Mouse (Mus musculus) midbrain, embryonic 13.5 days (tissue): Measurements from ENCODE around the gene Ly86. TPM values are rescaled to one million over a fixed set of nuclear protein-coding genes. Genes with fewer than 3 reads are reported as not detected.
A peak's percentile ranks its signal among the peaks of the same experiment; 100 is the strongest.

Experiments used
- ATAC-seq: fragments of 200-750 bp; cut with Nextera tagmentation; 2 replicates; pipeline ENCODE4 v1.8.0; 2017; ENCODE audit warnings: mild to moderate bottlenecking, moderate TSS enrichment, moderate library complexity
- H3K27ac ChIP-seq: fragments of 300-500 bp; sonication (generic); 2 replicates; pipeline ENCODE4 v1.5.1; 2015; ENCODE audit warnings: inconsistent platforms, mild to moderate bottlenecking, moderate library complexity
- H3K27me3 ChIP-seq: fragments of 300-500 bp; sonication (generic); 2 replicates; pipeline ENCODE4 v1.6.1; 2015; ENCODE audit warnings: mild to moderate bottlenecking, inconsistent platforms
- H3K36me3 ChIP-seq: fragments of 300-500 bp; sonication (generic); 2 replicates; pipeline ENCODE4 v1.6.1; 2015; ENCODE audit warnings: mild to moderate bottlenecking, inconsistent platforms
- H3K4me1 ChIP-seq: fragments of 300-500 bp; sonication (generic); replicated peaks from 2 replicates; pipeline ENCODE4 v1.6.1; 2015; ENCODE audit warnings: inconsistent platforms
- H3K4me2 ChIP-seq: fragments of 300-500 bp; sonication (generic); replicated peaks from 2 replicates; pipeline ENCODE4 v1.6.1; 2015; ENCODE audit warnings: moderate library complexity, mild to moderate bottlenecking, inconsistent platforms
- H3K4me3 ChIP-seq: fragments of 300-500 bp; sonication (generic); replicated peaks from 2 replicates; pipeline ENCODE4 v1.5.1; 2015; ENCODE audit warnings: mild to moderate bottlenecking, inconsistent platforms
- H3K9ac ChIP-seq: fragments of 300-500 bp; sonication (generic); replicated peaks from 2 replicates; pipeline ENCODE4 v1.6.1; 2015; ENCODE audit warnings: mild to moderate bottlenecking, inconsistent platforms
- H3K9me3 ChIP-seq: fragments of 300-500 bp; sonication (generic); 2 replicates; pipeline ENCODE4 v1.6.1; 2016; ENCODE audit warnings: mild to moderate bottlenecking, inconsistent platforms
- WGBS: fragments of 180-500 bp; shearing (Covaris S2); methylation state at CpG from one replicate; pipeline ENCODE4 v1.1.7; 2015; 5-methylcytosine and 5-hydroxymethylcytosine counted together
- polyA plus RNA-seq: library from polyadenylated mRNA; unstranded; fragments of >200 nt; fragmentation: Nextera tagmentation; extraction: Ambion mirVana; gene quantifications from 2 replicates; pipeline ENCODE4 v1.2.1, GENCODE M21; 2015

Gene Ly86
- polyA plus RNA-seq, 1 experiment from 2014 or later: 7.0 TPM

- Histone ChIP-seq H3K36me3 (no peaks in the 10 kb centered on the region), H3K9me3 (no peaks in the 10 kb centered on the region), H3K27me3 (peaks cover 49% of the 10 kb centered on the region), H3K27ac (no peak overlapping the region), H3K4me1 (peaks cover 6% of the 10 kb centered on the region), H3K4me3 (peak overlapping the region; percentile 52), H3K9ac (peak overlapping the region; percentile 63; the same call in 1 of the 2 replicates), H3K4me2 (peak overlapping the region; percentile 73)
- no peak for ATAC-seq
- 5% methylated on average over 9 of the region's 9 CpGs for WGBS
Measured at GRCm38 (mm10) chr13:37434841-37435240, 89.8 kb downstream of the Ly86 start.

- Histone ChIP-seq H3K4me3 (no peak overlapping the region), H3K27me3 (peaks cover 59% of the 10 kb centered on the region), H3K4me1 (peaks cover 8% of the 10 kb centered on the region), H3K9ac (no peak overlapping the region), H3K9me3 (no peaks in the 10 kb centered on the region), H3K36me3 (no peaks in the 10 kb centered on the region), H3K27ac (no peak overlapping the region), H3K4me2 (no peak overlapping the region)
- WGBS: 4% methylated on average over 18 of the region's 18 CpGs
- no peak for ATAC-seq
Measured at GRCm38 (mm10) chr13:37436267-37437013, 91.4 kb downstream of the Ly86 start.

- Histone ChIP-seq H3K27me3 (peaks cover 51% of the 10 kb centered on the region), H3K9me3 (no peaks in the 10 kb centered on the region)
- WGBS: 88% methylated on average over 4 of the region's 4 CpGs
Measured at GRCm38 (mm10) chr13:37438788-37439187, 93.8 kb downstream of the Ly86 start.

GRCm38 (mm10) chr13:37439477-37439876 lies 94.5 kb downstream of the Ly86 start:
- ATAC-seq: no peak
- WGBS: 73% methylated on average over 7 of the region's 7 CpGs
- H3K9ac ChIP-seq: no peak overlapping the region
- H3K4me1 ChIP-seq: peaks cover 13% of the 10 kb centered on the region
- peaks cover 51% of the 10 kb centered on the region for H3K27me3 ChIP-seq
- no peak overlapping the region for H3K4me2 ChIP-seq
- no peaks in the 10 kb centered on the region for H3K9me3 ChIP-seq
- no peak overlapping the region for H3K27ac ChIP-seq
- H3K36me3 ChIP-seq: no peaks in the 10 kb centered on the region
- no peak overlapping the region for H3K4me3 ChIP-seq

More at GRCm38 (mm10) chr13:37438788-37439187, 93.8 kb downstream of the Ly86 start:
- H3K4me3 ChIP-seq: no peak overlapping the region
- H3K27ac ChIP-seq: no peak overlapping the region
- H3K9ac ChIP-seq: no peak overlapping the region
- ATAC-seq: no peak
- no peak overlapping the region for H3K4me2 ChIP-seq
- H3K4me1 ChIP-seq: peaks cover 13% of the 10 kb centered on the region
- no peaks in the 10 kb centered on the region for H3K36me3 ChIP-seq

- Histone ChIP-seq H3K4me3 (no peak overlapping the region), H3K27ac (no peak overlapping the region), H3K9ac (no peak overlapping the region), H3K27me3 (peaks cover 48% of the 10 kb centered on the region), H3K36me3 (no peaks in the 10 kb centered on the region), H3K9me3 (no peaks in the 10 kb centered on the region), H3K4me1 (peaks cover 8% of the 10 kb centered on the region; the same call in 1 of the 2 replicates), H3K4me2 (no peak overlapping the region)
- no peak for ATAC-seq
- WGBS: 73% methylated on average over 8 of the region's 8 CpGs
Measured at GRCm38 (mm10) chr13:37439941-37440340, 94.9 kb downstream of the Ly86 start.

GRCm38 (mm10) chr13:37440593-37441307 lies 95.7 kb downstream of the Ly86 start:
- no peak for ATAC-seq
- Histone ChIP-seq H3K36me3 (no peaks in the 10 kb centered on the region), H3K27ac (no peak overlapping the region), H3K4me3 (no peak overlapping the region), H3K9me3 (no peaks in the 10 kb centered on the region), H3K9ac (no peak overlapping the region), H3K4me1 (0 out of 2 replicates have a peak, but pooled peaks cover 8% of the 10 kb centered on the region), H3K27me3 (peaks cover 40% of the 10 kb centered on the region), H3K4me2 (no peak overlapping the region)
- 71% methylated on average over 11 of the region's 11 CpGs for WGBS

GRCm38 (mm10) chr13:37442058-37442457 lies 97.0 kb downstream of the Ly86 start:
- H3K4me2 ChIP-seq: no peak overlapping the region
- no peaks in the 10 kb centered on the region for H3K9me3 ChIP-seq
- H3K36me3 ChIP-seq: no peaks in the 10 kb centered on the region
- no peak for ATAC-seq
- no peak overlapping the region for H3K9ac ChIP-seq
- WGBS: 21% methylated on average over 4 of the region's 4 CpGs
- peaks cover 27% of the 10 kb centered on the region for H3K27me3 ChIP-seq
- 0 out of 2 replicates have a peak, but pooled peaks cover 8% of the 10 kb centered on the region for H3K4me1 ChIP-seq
- H3K27ac ChIP-seq: no peak overlapping the region
- H3K4me3 ChIP-seq: no peak overlapping the region

GRCm38 (mm10) chr13:37442531-37442930 lies 97.5 kb downstream of the Ly86 start:
- H3K27me3 ChIP-seq: peaks cover 22% of the 10 kb centered on the region
- no peak overlapping the region for H3K4me2 ChIP-seq
- ATAC-seq: no peak
- H3K9ac ChIP-seq: no peak overlapping the region
- H3K9me3 ChIP-seq: no peaks in the 10 kb centered on the region
- H3K36me3 ChIP-seq: no peaks in the 10 kb centered on the region
- no peak overlapping the region for H3K4me3 ChIP-seq
- H3K4me1 ChIP-seq: 0 out of 2 replicates have a peak, but pooled peaks cover 8% of the 10 kb centered on the region
- WGBS: 33% methylated on average over 7 of the region's 7 CpGs
- no peak overlapping the region for H3K27ac ChIP-seq

GRCm38 (mm10) chr13:37446699-37447258 lies 101.8 kb downstream of the Ly86 start:
- H3K4me1 ChIP-seq: 0 out of 2 replicates have a peak, but pooled peaks cover 5% of the 10 kb centered on the region
- no peak overlapping the region for H3K9ac ChIP-seq
- WGBS: 91% methylated on average over 16 of the region's 16 CpGs
- H3K4me2 ChIP-seq: no peak overlapping the region
- no peaks in the 10 kb centered on the region for H3K36me3 ChIP-seq
- peaks cover 8% of the 10 kb centered on the region; the same call in 1 of the 2 replicates for H3K9me3 ChIP-seq
- ATAC-seq: no peak
- H3K27ac ChIP-seq: no peak overlapping the region
- H3K4me3 ChIP-seq: no peak overlapping the region
- peaks cover 11% of the 10 kb centered on the region; the same call in 1 of the 2 replicates for H3K27me3 ChIP-seq

- 92% methylated on average over 5 of the region's 5 CpGs for WGBS
Measured at GRCm38 (mm10) chr13:37451021-37451420, 106.0 kb downstream of the Ly86 start.

GRCm38 (mm10) chr13:37451471-37451870 lies 106.5 kb downstream of the Ly86 start:
- WGBS: 48% methylated on average over 3 of the region's 3 CpGs
- no peak for ATAC-seq
- Histone ChIP-seq H3K4me1 (peaks cover 16% of the 10 kb centered on the region), H3K27me3 (peaks cover 21% of the 10 kb centered on the region), H3K4me3 (no peak overlapping the region), H3K9me3 (peaks cover 8% of the 10 kb centered on the region; the same call in 1 of the 2 replicates), H3K4me2 (no peak overlapping the region), H3K36me3 (no peaks in the 10 kb centered on the region), H3K27ac (no peak overlapping the region), H3K9ac (no peak overlapping the region)

More at GRCm38 (mm10) chr13:37451021-37451420, 106.0 kb downstream of the Ly86 start:
- Histone ChIP-seq H3K27ac (no peak overlapping the region), H3K36me3 (no peaks in the 10 kb centered on the region), H3K4me3 (no peak overlapping the region), H3K9me3 (peaks cover 8% of the 10 kb centered on the region; the same call in 1 of the 2 replicates), H3K9ac (no peak overlapping the region), H3K27me3 (peaks cover 21% of the 10 kb centered on the region), H3K4me1 (peaks cover 16% of the 10 kb centered on the region), H3K4me2 (no peak overlapping the region)
- ATAC-seq: no peak
